Mouse (Mus musculus) MEL (cell line): Measurements from ENCODE around the gene Gstm4. TPM values are rescaled to one million over a fixed set of nuclear protein-coding genes. Genes with fewer than 3 reads are reported as not detected.

Experiments used
- DNase-seq: peaks from one replicate; pipeline ENCODE4 v3.0.0; 2011; ENCODE audit warnings: low read depth, low spot score
- H3K27ac ChIP-seq: 2 replicates; pipeline ENCODE4 v1.5.1; 2012; ENCODE audit warnings: low read depth, mild to moderate bottlenecking, control low read depth, low read length, moderate library complexity; ENCODE audit not compliant: control insufficient read depth
- H3K27me3 ChIP-seq, 2 experiments: fragments of 150-350 bp in 1 of 2; sonication (generic) in 1 of 2; 2 replicates each; pipeline ENCODE4 v1.6.1; 2012; ENCODE audit warnings: low read length in 2 of 2, mild to moderate bottlenecking in 2 of 2, improper control_type of control experiment in 1 of 2, moderate library complexity in 1 of 2; ENCODE audit not compliant: insufficient read depth in 2 of 2, control insufficient read depth in 1 of 2
- H3K36me3 ChIP-seq, 2 experiments: 2 replicates each; pipeline ENCODE4 v1.6.1; 2012 to 2014; ENCODE audit warnings: low read length in 2 of 2, improper control_type of control experiment in 1 of 2, inconsistent platforms in 1 of 2, mild to moderate bottlenecking in 1 of 2; ENCODE audit not compliant: insufficient read depth in 2 of 2, control insufficient read depth in 1 of 2
- H3K4me1 ChIP-seq, 2 experiments: fragments of 150-350 bp in 1 of 2; sonication (generic) in 1 of 2; 2 replicates each; pipeline ENCODE4 v1.6.1; 2012; ENCODE audit warnings: low read length in 2 of 2, improper control_type of control experiment in 1 of 2, mild to moderate bottlenecking in 1 of 2; ENCODE audit not compliant: insufficient read depth in 2 of 2, control insufficient read depth in 1 of 2
- H3K4me3 ChIP-seq, 2 experiments: fragments of 150-350 bp in 1 of 2; sonication (generic) in 1 of 2; 2 replicates each; pipeline ENCODE4 v1.5.1; 2012; ENCODE audit warnings: low read depth in 2 of 2, low read length in 2 of 2, mild to moderate bottlenecking in 2 of 2, moderate library complexity in 2 of 2, control low read depth in 1 of 2, improper control_type of control experiment in 1 of 2; ENCODE audit not compliant: control insufficient read depth in 1 of 2, insufficient read depth in 1 of 2
- H3K79me2 ChIP-seq: 2 replicates; pipeline ENCODE4 v1.6.1; 2012; ENCODE audit warnings: mild to moderate bottlenecking, low read length, moderate library complexity; ENCODE audit not compliant: control insufficient read depth, poor library complexity, insufficient read depth
- H3K9ac ChIP-seq: 2 replicates; pipeline ENCODE4 v1.6.1; 2012; ENCODE audit warnings: low read depth, mild to moderate bottlenecking, control low read depth, low read length, moderate library complexity; ENCODE audit not compliant: control insufficient read depth, poor library complexity, severe bottlenecking
- H3K9me3 ChIP-seq: fragments of 150-350 bp; sonication (generic); replicated peaks from 2 replicates; pipeline ENCODE4 v1.6.1; 2012; ENCODE audit warnings: mild to moderate bottlenecking, low read length, improper control_type of control experiment, moderate library complexity; ENCODE audit not compliant: insufficient read depth
- BHLHE40 ChIP-seq: IDR thresholded peaks from 2 replicates; pipeline ENCODE4 v1.6.1; 2012; ENCODE audit warnings: low read depth, mild to moderate bottlenecking, inconsistent platforms, low read length, improper control_type of control experiment, borderline replicate concordance
- CHD1 ChIP-seq: IDR thresholded peaks from 2 replicates; pipeline ENCODE4 v1.6.1; 2012; ENCODE audit warnings: low read depth, mild to moderate bottlenecking, inconsistent platforms, low read length, improper control_type of control experiment
- CTCF ChIP-seq, 3 experiments: IDR thresholded peaks in 2 of 3; conservative IDR thresholded peaks in 1 of 3; 2 replicates each; pipeline ENCODE4 v1.5.1; 2011 to 2012; ENCODE audit warnings: low read length in 3 of 3, low read depth in 2 of 3, mild to moderate bottlenecking in 2 of 3, improper control_type of control experiment in 1 of 3, inconsistent platforms in 1 of 3, mixed read lengths in 1 of 3, moderate library complexity in 1 of 3; ENCODE audit not compliant: control insufficient read depth in 1 of 3, insufficient read depth in 1 of 3, poor library complexity in 1 of 3, severe bottlenecking in 1 of 3
- E2F4 ChIP-seq: IDR thresholded peaks from 2 replicates; pipeline ENCODE4 v1.6.1; 2011; ENCODE audit warnings: low read depth, low read length, improper control_type of control experiment, borderline replicate concordance
- ELF1 ChIP-seq: IDR thresholded peaks from 2 replicates; pipeline ENCODE4 v1.6.1; 2014; ENCODE audit warnings: low read depth, mild to moderate bottlenecking, inconsistent platforms, low read length, improper control_type of control experiment, moderate library complexity
- EP300 ChIP-seq, 2 experiments: IDR thresholded peaks; 2 replicates each; pipeline ENCODE4 v1.6.1; 2011; ENCODE audit warnings: improper control_type of control experiment in 2 of 2, low read length in 2 of 2, low read depth in 1 of 2, mild to moderate bottlenecking in 1 of 2
- ETS1 ChIP-seq: IDR thresholded peaks from 2 replicates; pipeline ENCODE4 v1.6.1; 2012; ENCODE audit warnings: low read depth, mild to moderate bottlenecking, inconsistent platforms, low read length, improper control_type of control experiment, moderate library complexity
- GABPA ChIP-seq: IDR thresholded peaks from 2 replicates; pipeline ENCODE4 v1.6.1; 2012; ENCODE audit warnings: low read depth, mild to moderate bottlenecking, inconsistent platforms, low read length, improper control_type of control experiment, moderate library complexity
- GATA1 ChIP-seq: IDR thresholded peaks from 2 replicates; pipeline ENCODE4 v1.6.1; 2011; ENCODE audit warnings: low read depth, low read length, improper control_type of control experiment
- JUND ChIP-seq: IDR thresholded peaks from 2 replicates; pipeline ENCODE4 v1.6.1; 2011; ENCODE audit warnings: low read depth, mild to moderate bottlenecking, improper control_type of control experiment, low read length
- KAT2A ChIP-seq: conservative IDR thresholded peaks from 2 replicates; pipeline ENCODE4 v1.6.1; 2012; ENCODE audit warnings: low read depth, low read length, improper control_type of control experiment, inconsistent platforms
- MAFK ChIP-seq: IDR thresholded peaks from 2 replicates; pipeline ENCODE4 v1.6.1; 2011; ENCODE audit warnings: low read depth, mild to moderate bottlenecking, low read length, improper control_type of control experiment, borderline replicate concordance
- MAX ChIP-seq: IDR thresholded peaks from 2 replicates; pipeline ENCODE4 v1.6.1; 2011; ENCODE audit warnings: low read length, improper control_type of control experiment
- MAZ ChIP-seq: IDR thresholded peaks from 2 replicates; pipeline ENCODE4 v1.6.1; 2012; ENCODE audit warnings: low read depth, mild to moderate bottlenecking, inconsistent platforms, low read length, improper control_type of control experiment
- MXI1 ChIP-seq: IDR thresholded peaks from 2 replicates; pipeline ENCODE4 v1.6.1; 2011; ENCODE audit warnings: mild to moderate bottlenecking, low read depth, low read length, improper control_type of control experiment
- MYC ChIP-seq: IDR thresholded peaks from 2 replicates; pipeline ENCODE4 v1.6.1; 2011; ENCODE audit warnings: low read depth, mild to moderate bottlenecking, low read length, improper control_type of control experiment, moderate library complexity
- NRF1 ChIP-seq: IDR thresholded peaks from 2 replicates; pipeline ENCODE4 v1.6.1; 2014; ENCODE audit warnings: low read depth, mild to moderate bottlenecking, inconsistent platforms, low read length, improper control_type of control experiment, moderate library complexity; ENCODE audit not compliant: poor library complexity, insufficient read depth, severe bottlenecking
- POLR2AphosphoS5 ChIP-seq: IDR thresholded peaks from 2 replicates; pipeline ENCODE4 v1.6.1; 2012; ENCODE audit warnings: low read depth, borderline replicate concordance, mild to moderate bottlenecking, inconsistent platforms, low read length, moderate library complexity, mixed read lengths
- SIN3A ChIP-seq: IDR thresholded peaks from 2 replicates; pipeline ENCODE4 v1.6.1; 2012; ENCODE audit warnings: low read length, improper control_type of control experiment, inconsistent platforms
- TAL1 ChIP-seq: IDR thresholded peaks from 2 replicates; pipeline ENCODE4 v1.6.1; 2012; ENCODE audit warnings: mild to moderate bottlenecking, inconsistent platforms, low read length, moderate library complexity, mixed read lengths
- UBTF ChIP-seq: IDR thresholded peaks from 2 replicates; pipeline ENCODE4 v1.6.1; 2012; ENCODE audit warnings: low read depth, mild to moderate bottlenecking, inconsistent platforms, low read length, improper control_type of control experiment, moderate library complexity, borderline replicate concordance; ENCODE audit not compliant: insufficient read depth
- USF1 ChIP-seq: IDR thresholded peaks from 2 replicates; pipeline ENCODE4 v1.6.1; 2014; ENCODE audit warnings: low read depth, mild to moderate bottlenecking, inconsistent platforms, low read length, improper control_type of control experiment, moderate library complexity
- USF2 ChIP-seq, 2 experiments: IDR thresholded peaks; 2 replicates each; pipeline ENCODE4 v1.6.1; 2011 to 2012; ENCODE audit warnings: improper control_type of control experiment in 2 of 2, low read length in 2 of 2, borderline replicate concordance in 1 of 2, inconsistent platforms in 1 of 2, low read depth in 1 of 2, mild to moderate bottlenecking in 1 of 2; ENCODE audit not compliant: insufficient read depth in 1 of 2
- ZC3H11A ChIP-seq: IDR thresholded peaks from 2 replicates; pipeline ENCODE4 v1.6.1; 2012; ENCODE audit warnings: low read depth, mild to moderate bottlenecking, inconsistent platforms, low read length, improper control_type of control experiment
- ZMIZ1 ChIP-seq: IDR thresholded peaks from 2 replicates; pipeline ENCODE4 v1.6.1; 2012; ENCODE audit warnings: low read depth, mild to moderate bottlenecking, inconsistent platforms, low read length, improper control_type of control experiment, moderate library complexity
- ZNF384 ChIP-seq: IDR thresholded peaks from 2 replicates; pipeline ENCODE4 v1.6.1; 2012; ENCODE audit warnings: low read depth, mild to moderate bottlenecking, inconsistent platforms, low read length, improper control_type of control experiment
- polyA plus RNA-seq, 2 experiments: library from polyadenylated mRNA; stranded (reverse) in 1 of 2; unstranded in 1 of 2; fragments of >175 nt in 1 of 2; fragments of >200 nt in 1 of 2; gene quantifications; 2 replicates each; pipeline versions ENCODE4 v1.2.1 to v1.2.4; 2012; ENCODE audit warnings: low replicate concordance in 2 of 2, low read depth in 1 of 2; ENCODE audit not compliant: insufficient read length in 2 of 2, insufficient read depth in 1 of 2, missing spikeins in 1 of 2
- total RNA-seq: library from RNA; depleted of rRNA; stranded (reverse); fragments of 300-350 nt; gene quantifications from 2 replicates; pipeline ENCODE4 v1.2.3, GENCODE M21; 2012

Gstm4 gene
- total and polyA plus RNA-seq, 3 experiments, result 1.4 to 7.4 TPM; not detected in 1

GRCm38 (mm10) chr3:108046944-108047655 is 2.4 kb upstream of the Gstm4 start:
- Histone ChIP-seq H3K36me3 (peaks cover 0 to 14% of the 10 kb centered on the region in 2 experiments; a peak in 2 of 4 replicates), H3K79me2 (no peaks in the 10 kb centered on the region), H3K9ac (no peak overlapping the region), H3K27me3 (peaks cover 4% of the 10 kb centered on the region in 2 experiments; a peak in 3 of 4 replicates), H3K4me3 (no peak overlapping the region), H3K4me1 (peaks cover 2 to 15% of the 10 kb centered on the region in 2 experiments), H3K9me3 (no peaks in the 10 kb centered on the region), H3K27ac (no peak overlapping the region)
- DNase-seq, result peak; percentile 68
- TF ChIP-seq ZMIZ1 (no peak), MYC (no peak), MAX (no peak), ETS1 (peak; percentile 63), MAZ (no peak), USF1 (no peak), ZNF384 (peak; percentile 82), GATA1 (no peak), GABPA (peak; percentile 73; the same call in 1 of the 2 replicates), E2F4 (no peak), USF2 (IDR thresholded peaks at IDR 0.05; ENCODE audit: borderline replicate concordance in 1 of 2, insufficient read depth in 1 of 2, low read depth in 1 of 2, low read length in 2 of 2) (no peak), CTCF (IDR thresholded peaks at IDR 0.05 in 2 of 3, conservative IDR thresholded peaks at IDR 0.05 in 1 of 3; ENCODE audit: control insufficient read depth in 1 of 3, insufficient read depth in 1 of 3, low read depth in 2 of 3, low read length in 3 of 3, poor library complexity in 1 of 3, severe bottlenecking in 1 of 3) (no peak), POLR2AphosphoS5 (no peak), ZC3H11A (no peak), BHLHE40 (no peak), NRF1 (no peak), CHD1 (no peak), UBTF (no peak), ELF1 (no peak), MXI1 (no peak), KAT2A (no peak), JUND (no peak), TAL1 (no peak), EP300 (IDR thresholded peaks at IDR 0.05; ENCODE audit: low read depth in 1 of 2, low read length in 2 of 2) (no peak), SIN3A (no peak), MAFK (peak; percentile 77; the same call in 1 of the 2 replicates)
